Mouse (Mus musculus): ENCODE data around the gene Ubp1. TPM values are rescaled to one million over a fixed set of nuclear protein-coding genes. Genes with fewer than 3 reads are reported as not detected.
A peak's percentile ranks its signal among the peaks of the same experiment; 100 is the strongest.
"Not testable (repeated sequence)": the region's sequence is repeated elsewhere in the genome, so short reads cannot be mapped to it uniquely, and the experiment has no call there.

The Ubp1 gene
- polyA plus RNA-seq (2016; fragmentation: Nextera tagmentation; extraction: Ambion mirVana): 49.7 and 50.0 TPM in 2 replicates

- Histone ChIP-seq H3K4me2 (replicated peaks) (peak within 1 kb of the TSS; percentile 85), H3K27me3 (no peaks in the 10 kb centered on the region), H3K36me3 (no peaks in the 10 kb centered on the region), H3K9ac (peak within 1 kb of the TSS; percentile 89), H3K27ac (peak within 1 kb of the TSS; percentile 87), H3K4me3 (peak within 1 kb of the TSS; percentile 91), H3K9me3 (no peaks in the 10 kb centered on the region), H3K4me1 (peaks cover 14% of the 10 kb centered on the region)
- under 1% methylated on average over 63 of the region's 86 CpGs for WGBS
- ATAC-seq (ENCODE audit: insufficient number of reproducible peaks, insufficient read depth, low FRiP score, low TSS enrichment): peak; percentile 96
Measured at GRCm38 (mm10) chr9:113930534-113931374, at the start of gene Ubp1. TSS of gene Ubp1 (plus strand) at chr9:113930934.

- Histone ChIP-seq H3K36me3 (peaks cover 32% of the 10 kb centered on the region), H3K9me3 (no peaks in the 10 kb centered on the region), H3K4me3 (no peak overlapping the region), H3K4me2 (replicated peaks) (no peak overlapping the region), H3K27ac (no peak overlapping the region), H3K27me3 (no peaks in the 10 kb centered on the region), H3K9ac (no peak overlapping the region), H3K4me1 (no peaks in the 10 kb centered on the region)
- ATAC-seq (ENCODE audit: insufficient number of reproducible peaks, insufficient read depth, low FRiP score, low TSS enrichment): no peak
- 92% methylated on average over 3 of the region's 3 CpGs for WGBS
Measured at GRCm38 (mm10) chr9:113894903-113895302, 35.8 kb upstream of the Ubp1 start.

DNA sequence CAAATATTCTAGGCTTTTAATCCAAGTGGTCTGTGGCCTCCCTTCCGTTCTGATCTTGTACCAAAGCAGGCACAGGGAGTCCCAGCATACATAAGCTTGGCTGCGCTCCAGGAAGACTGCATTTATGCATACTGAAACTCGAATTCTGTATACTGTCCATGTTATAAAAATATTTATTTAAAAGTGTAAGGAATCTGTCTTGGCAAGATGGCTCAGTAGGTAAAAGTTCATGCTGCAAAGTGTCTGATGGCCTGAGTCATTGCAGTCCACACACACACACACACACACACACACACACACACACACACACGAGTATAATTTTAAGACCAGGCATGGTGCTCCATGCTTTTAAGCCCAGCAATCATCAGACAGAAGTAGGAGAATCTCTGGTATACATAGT is 27.6 kb upstream of the Ubp1 start:
- Histone ChIP-seq H3K4me3 (no peak overlapping the region), H3K27me3 (no peaks in the 10 kb centered on the region), H3K36me3 (peaks cover 37% of the 10 kb centered on the region), H3K9me3 (no peaks in the 10 kb centered on the region), H3K4me1 (no peaks in the 10 kb centered on the region), H3K27ac (no peak overlapping the region), H3K9ac (no peak overlapping the region), H3K4me2 (replicated peaks) (no peak overlapping the region)
- ATAC-seq (ENCODE audit: insufficient number of reproducible peaks, insufficient read depth, low FRiP score, low TSS enrichment): no peak
- 84% methylated on average over 4 of the region's 4 CpGs for WGBS

DNA sequence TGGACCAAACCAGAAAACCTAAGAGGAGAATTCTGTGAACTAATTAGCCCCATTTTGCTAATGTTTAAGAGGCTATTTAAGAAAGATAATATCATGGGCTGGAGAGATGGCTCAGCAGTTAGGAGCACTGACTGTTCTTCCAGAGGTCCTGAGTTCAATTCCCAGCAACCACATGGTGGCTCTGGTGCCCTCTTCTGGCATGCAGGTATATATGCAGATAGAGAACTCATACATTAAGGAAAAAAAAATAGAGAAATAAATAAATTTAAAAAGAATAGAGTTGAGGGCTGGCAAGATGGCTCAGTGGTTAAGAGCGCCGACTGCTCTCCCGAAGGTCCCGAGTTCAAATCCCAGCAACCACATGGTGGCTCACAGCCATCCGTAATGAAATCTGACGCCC is 26.4 kb upstream of the Ubp1 start:
- not testable (repeated sequence) for H3K27me3 ChIP-seq; H3K27ac ChIP-seq; H3K9ac ChIP-seq; H3K4me1 ChIP-seq; ATAC-seq (ENCODE audit: insufficient number of reproducible peaks, insufficient read depth, low FRiP score, low TSS enrichment); H3K4me3 ChIP-seq; H3K4me2 ChIP-seq (replicated peaks); H3K9me3 ChIP-seq
- H3K36me3 ChIP-seq: peaks cover 44% of the 10 kb centered on the region
- WGBS: 95% methylated on average over 6 of the region's 6 CpGs

DNA sequence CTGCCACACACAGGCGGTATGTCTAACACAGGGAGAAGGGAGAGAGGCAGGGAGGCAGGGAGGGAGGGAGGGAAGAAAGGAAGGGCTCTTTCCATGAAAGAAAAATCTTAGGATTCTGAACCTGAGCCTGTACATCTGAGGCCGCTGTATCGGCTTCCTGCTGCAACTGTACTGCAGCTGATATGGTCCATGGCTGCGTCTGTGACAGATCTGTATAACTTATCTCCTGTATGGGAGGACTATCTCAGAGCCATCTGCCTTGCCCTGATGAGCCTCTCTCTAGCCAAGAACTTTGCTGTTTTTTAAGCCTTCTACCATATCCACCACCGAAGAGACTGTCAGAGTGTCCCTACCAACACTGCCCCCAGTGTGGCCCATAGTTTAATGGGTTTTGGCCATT is 14.9 kb upstream of the Ubp1 start:
- Histone ChIP-seq H3K4me2 (replicated peaks) (no peak overlapping the region), H3K36me3 (peaks cover 43% of the 10 kb centered on the region), H3K9ac (no peak overlapping the region), H3K9me3 (no peaks in the 10 kb centered on the region), H3K4me1 (no peaks in the 10 kb centered on the region), H3K27ac (no peak overlapping the region), H3K4me3 (no peak overlapping the region), H3K27me3 (no peaks in the 10 kb centered on the region)
- 92% methylated on average over 5 of the region's 5 CpGs for WGBS
- ATAC-seq (ENCODE audit: insufficient number of reproducible peaks, insufficient read depth, low FRiP score, low TSS enrichment): no peak

- no peak overlapping the region for H3K4me3 ChIP-seq
- peaks cover 12% of the 10 kb centered on the region for H3K36me3 ChIP-seq
- H3K9me3 ChIP-seq: no peaks in the 10 kb centered on the region
- no peak overlapping the region for H3K27ac ChIP-seq
- no peaks in the 10 kb centered on the region for H3K27me3 ChIP-seq
- H3K9ac ChIP-seq: no peak overlapping the region
- 91% methylated on average over 5 of the region's 5 CpGs for WGBS
- H3K4me2 ChIP-seq (replicated peaks): no peak overlapping the region
- H3K4me1 ChIP-seq: no peaks in the 10 kb centered on the region
- ATAC-seq (ENCODE audit: insufficient number of reproducible peaks, insufficient read depth, low FRiP score, low TSS enrichment): no peak
Measured at GRCm38 (mm10) chr9:113922677-113923076, 8.1 kb upstream of the Ubp1 start.

DNA sequence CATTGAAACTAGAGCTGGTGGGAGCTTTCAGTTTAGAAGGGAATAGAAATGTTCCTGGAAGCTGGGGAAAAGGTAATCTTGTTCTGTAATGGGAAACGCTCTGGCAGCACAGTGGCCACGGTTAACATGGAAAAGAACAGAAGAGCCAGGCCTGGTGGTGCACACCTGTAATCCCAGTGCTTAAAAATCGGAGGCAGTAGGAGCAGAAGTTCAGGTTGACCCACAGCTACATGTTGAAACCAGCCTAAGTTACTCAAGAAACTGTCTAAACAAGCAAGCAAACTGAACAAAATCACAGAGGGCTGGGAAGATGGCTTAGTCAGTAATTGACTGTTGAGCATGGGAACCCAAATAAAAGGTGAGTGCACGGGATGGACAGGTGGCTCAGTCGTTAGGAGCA is 5.9 kb upstream of the Ubp1 start:
- no peak overlapping the region for H3K27ac ChIP-seq
- H3K36me3 ChIP-seq: peaks cover 8% of the 10 kb centered on the region
- H3K4me3 ChIP-seq: no peak overlapping the region
- 87% methylated on average over 5 of the region's 5 CpGs for WGBS
- no peaks in the 10 kb centered on the region for H3K9me3 ChIP-seq
- no peaks in the 10 kb centered on the region for H3K4me1 ChIP-seq
- ATAC-seq (ENCODE audit: insufficient number of reproducible peaks, insufficient read depth, low FRiP score, low TSS enrichment): no peak
- no peak overlapping the region for H3K9ac ChIP-seq
- H3K27me3 ChIP-seq: no peaks in the 10 kb centered on the region
- H3K4me2 ChIP-seq (replicated peaks): no peak overlapping the region

DNA sequence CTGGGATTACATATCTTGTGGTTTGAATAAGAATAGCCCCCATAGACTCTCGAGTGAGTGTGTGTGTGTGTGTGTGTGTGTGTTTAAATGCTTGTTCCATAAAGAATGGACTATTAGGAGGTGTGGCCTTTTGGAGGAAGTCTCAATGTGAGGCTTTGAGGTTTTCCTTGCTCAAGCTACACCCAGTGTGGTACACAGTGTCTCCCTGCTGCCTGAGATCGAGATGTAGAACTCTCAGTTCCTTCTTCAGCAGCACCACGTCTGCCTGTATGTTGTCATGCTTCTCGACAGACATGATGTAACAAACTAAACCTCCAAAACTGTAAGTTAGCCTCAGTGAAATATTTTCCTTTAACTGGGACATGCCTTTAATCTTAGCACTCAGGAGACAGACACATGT is 2.1 kb upstream of the Ubp1 start:
- Histone ChIP-seq H3K4me3 (no peak overlapping the region), H3K9ac (no peak overlapping the region), H3K4me2 (replicated peaks) (no peak overlapping the region), H3K27me3 (no peaks in the 10 kb centered on the region), H3K36me3 (no peaks in the 10 kb centered on the region), H3K4me1 (peaks cover 13% of the 10 kb centered on the region), H3K27ac (no peak overlapping the region), H3K9me3 (no peaks in the 10 kb centered on the region)
- 84% methylated on average over 4 of the region's 4 CpGs for WGBS
- no peak for ATAC-seq (ENCODE audit: insufficient number of reproducible peaks, insufficient read depth, low FRiP score, low TSS enrichment)

DNA sequence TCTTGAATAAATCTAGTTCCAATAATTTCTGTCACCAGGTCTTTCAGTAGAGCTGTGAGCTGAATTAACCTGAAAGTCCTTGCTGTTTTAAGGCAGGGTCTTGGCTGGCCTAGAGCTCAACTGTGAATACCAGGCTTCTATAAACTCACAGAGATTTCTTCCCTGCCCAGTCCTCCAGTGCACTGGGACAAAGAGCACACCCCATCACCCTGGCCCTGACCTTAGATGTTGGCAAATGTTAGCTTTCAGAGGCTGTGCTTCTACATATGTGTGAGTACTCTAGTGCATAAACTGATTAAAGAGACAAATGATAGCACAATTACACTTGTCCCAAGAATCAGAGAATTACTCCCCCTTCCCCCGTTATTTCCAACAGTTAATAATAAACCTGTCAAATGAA is 1.1 kb upstream of the Ubp1 start:
- no peak overlapping the region; the same call in 1 of the 2 replicates for H3K4me3 ChIP-seq
- H3K27me3 ChIP-seq: no peaks in the 10 kb centered on the region
- H3K9ac ChIP-seq: no peak overlapping the region
- no peak for ATAC-seq (ENCODE audit: insufficient number of reproducible peaks, insufficient read depth, low FRiP score, low TSS enrichment)
- peak overlapping the region; percentile 52; the same call in 1 of the 2 replicates for H3K4me2 ChIP-seq (replicated peaks)
- WGBS: 74% methylated on average over 1 of the region's 1 CpGs
- peaks cover 14% of the 10 kb centered on the region for H3K4me1 ChIP-seq
- no peaks in the 10 kb centered on the region for H3K36me3 ChIP-seq
- H3K9me3 ChIP-seq: no peaks in the 10 kb centered on the region
- no peak overlapping the region for H3K27ac ChIP-seq

DNA sequence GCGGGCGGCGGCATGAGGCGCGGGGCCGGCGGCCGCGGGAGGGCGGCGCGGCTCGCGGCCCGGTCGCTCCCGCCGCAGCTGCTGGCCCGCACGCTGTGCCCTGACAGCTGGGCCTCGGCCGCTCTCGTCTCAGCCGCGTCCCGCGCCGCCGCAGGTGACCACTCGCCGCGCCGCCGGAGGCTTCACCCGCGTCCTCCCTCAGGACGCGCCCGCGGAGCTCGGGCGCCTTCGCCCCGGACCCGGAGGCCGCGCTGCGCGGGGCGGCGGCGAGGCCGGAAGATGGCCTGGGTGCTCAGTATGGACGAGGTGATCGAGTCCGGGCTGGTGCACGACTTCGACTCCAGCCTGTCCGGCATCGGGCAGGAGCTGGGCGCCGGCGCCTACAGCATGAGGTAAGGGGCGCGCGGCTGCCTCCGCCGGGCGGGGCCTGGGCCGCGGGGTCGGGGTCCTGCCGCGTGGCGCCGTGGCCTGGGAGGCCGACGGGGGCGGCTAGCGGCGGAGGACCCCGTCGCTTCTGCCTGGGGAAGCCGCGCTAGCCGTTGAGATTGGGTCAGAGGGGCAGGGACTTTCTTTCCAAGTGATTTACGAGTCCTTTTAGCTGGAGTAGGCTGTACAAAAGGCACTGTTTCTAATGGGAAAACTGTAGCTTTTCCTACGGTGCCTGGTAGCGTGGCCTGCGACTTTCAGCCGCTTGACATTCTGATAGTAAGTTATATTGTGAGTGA is 803 bp downstream of the Ubp1 start:
- Histone ChIP-seq H3K27me3 (no peaks in the 10 kb centered on the region), H3K4me1 (peaks cover 14% of the 10 kb centered on the region), H3K9ac (peak overlapping the region; percentile 89), H3K4me2 (replicated peaks) (peak overlapping the region; percentile 85), H3K27ac (peak overlapping the region; percentile 87), H3K36me3 (no peaks in the 10 kb centered on the region), H3K4me3 (peak overlapping the region; percentile 91), H3K9me3 (no peaks in the 10 kb centered on the region)
- under 1% methylated on average over 73 of the region's 91 CpGs for WGBS
- peak; percentile 6; the same call in 1 of the 2 replicates for ATAC-seq (ENCODE audit: insufficient number of reproducible peaks, insufficient read depth, low FRiP score, low TSS enrichment)

- no peak for ATAC-seq (ENCODE audit: insufficient number of reproducible peaks, insufficient read depth, low FRiP score, low TSS enrichment)
- H3K4me1 ChIP-seq: peaks cover 14% of the 10 kb centered on the region
- peak overlapping the region; percentile 87 for H3K27ac ChIP-seq
- 4% methylated on average over 8 of the region's 8 CpGs for WGBS
- peak overlapping the region; percentile 89 for H3K9ac ChIP-seq
- no peaks in the 10 kb centered on the region for H3K36me3 ChIP-seq
- peak overlapping the region; percentile 91 for H3K4me3 ChIP-seq
- peak overlapping the region; percentile 85 for H3K4me2 ChIP-seq (replicated peaks)
- H3K9me3 ChIP-seq: no peaks in the 10 kb centered on the region
- H3K27me3 ChIP-seq: no peaks in the 10 kb centered on the region
Measured at GRCm38 (mm10) chr9:113932100-113932470, 1.4 kb downstream of the Ubp1 start.

DNA sequence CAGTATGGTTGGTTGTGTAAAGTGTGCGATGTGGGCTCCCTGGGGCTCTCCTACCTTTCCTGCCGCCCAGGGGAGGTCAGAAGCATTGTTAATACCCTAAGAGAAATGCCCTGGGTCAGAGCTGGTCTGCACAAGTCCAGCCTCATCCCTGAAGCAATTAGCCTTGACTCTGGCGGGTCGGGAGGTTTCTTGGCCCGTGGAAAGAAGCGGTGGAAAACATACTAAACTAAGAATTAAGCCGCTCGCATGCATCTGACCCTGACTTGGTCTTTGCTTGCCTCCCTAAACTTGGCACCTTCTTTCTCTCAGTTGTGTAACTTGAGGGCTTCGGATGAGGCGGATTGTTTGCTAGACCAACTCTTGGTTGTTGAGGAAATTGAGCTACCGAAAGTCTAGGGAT is 1.8 kb downstream of the Ubp1 start:
- no peaks in the 10 kb centered on the region for H3K36me3 ChIP-seq
- H3K4me2 ChIP-seq (replicated peaks): peak overlapping the region; percentile 85
- no peak for ATAC-seq (ENCODE audit: insufficient number of reproducible peaks, insufficient read depth, low FRiP score, low TSS enrichment)
- no peaks in the 10 kb centered on the region for H3K27me3 ChIP-seq
- H3K9ac ChIP-seq: peak overlapping the region; percentile 89
- peaks cover 14% of the 10 kb centered on the region for H3K4me1 ChIP-seq
- WGBS: 18% methylated on average over 11 of the region's 11 CpGs
- H3K9me3 ChIP-seq: no peaks in the 10 kb centered on the region
- H3K27ac ChIP-seq: no peak overlapping the region
- peak overlapping the region; percentile 91 for H3K4me3 ChIP-seq

Measured in embryonic facial prominence, embryonic 12.5 days (tissue).